Mouse (Mus musculus) MEL-GATA-1-ER (cell line): ENCODE data around the gene Cyp2d11.
"Not testable (repeated sequence)": the region's sequence is repeated elsewhere in the genome, so short reads cannot be mapped to it uniquely, and the experiment has no call there.

Source experiments
- DNase-seq: peaks from one replicate; pipeline ENCODE4 v3.0.0-alpha.2; 2012; ENCODE audit warnings: low read depth; ENCODE audit errors: extremely low read depth

Cyp2d11 gene

DNA sequence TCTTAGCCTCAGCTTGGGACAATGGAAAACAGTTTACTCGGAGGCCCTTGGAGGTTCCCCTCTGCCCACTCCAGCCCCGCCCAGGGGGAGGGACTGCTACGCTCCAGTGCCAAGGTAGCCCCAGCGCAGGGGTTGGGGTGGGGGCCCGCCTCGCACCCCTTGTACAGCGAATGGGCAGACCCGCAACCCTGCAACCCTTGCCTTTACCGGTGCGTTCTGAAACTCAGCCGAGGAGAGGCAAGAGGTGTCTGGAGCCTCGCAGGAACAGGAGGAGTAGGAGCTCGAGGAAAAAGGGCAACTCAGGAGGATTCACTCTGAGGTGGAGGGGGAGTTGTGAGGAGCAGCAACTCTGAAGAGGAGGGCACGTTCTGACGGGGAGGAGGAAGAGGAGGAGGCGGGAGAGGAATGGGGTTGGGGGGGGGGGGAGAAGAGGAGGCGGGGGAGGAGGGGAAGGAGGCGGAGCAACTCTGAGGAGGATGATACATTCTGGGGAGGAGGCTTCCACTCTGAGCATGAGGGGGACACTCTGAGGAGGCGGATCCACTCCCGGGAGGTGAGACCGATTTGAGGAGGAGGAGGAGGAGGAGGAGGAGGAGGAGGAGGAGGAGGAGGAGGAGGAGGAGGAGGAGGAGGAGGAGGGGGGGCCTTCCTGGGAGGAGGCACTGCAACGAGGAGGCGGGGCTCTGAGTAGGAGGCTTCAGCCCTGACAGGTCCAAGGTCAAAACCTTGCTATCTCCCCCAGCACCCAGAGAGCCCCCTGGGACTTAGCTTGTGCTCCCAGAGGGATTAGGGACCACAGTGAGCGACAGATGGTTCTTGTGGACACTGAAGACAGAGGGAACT, 13.7 kb downstream of the Cyp2d11 start, which contains the start of gene Cyp2d22:
TSS of gene Cyp2d22 (minus strand) at position 390 of the 843 bp plus-strand sequence.
- no peak for DNase-seq

DNA sequence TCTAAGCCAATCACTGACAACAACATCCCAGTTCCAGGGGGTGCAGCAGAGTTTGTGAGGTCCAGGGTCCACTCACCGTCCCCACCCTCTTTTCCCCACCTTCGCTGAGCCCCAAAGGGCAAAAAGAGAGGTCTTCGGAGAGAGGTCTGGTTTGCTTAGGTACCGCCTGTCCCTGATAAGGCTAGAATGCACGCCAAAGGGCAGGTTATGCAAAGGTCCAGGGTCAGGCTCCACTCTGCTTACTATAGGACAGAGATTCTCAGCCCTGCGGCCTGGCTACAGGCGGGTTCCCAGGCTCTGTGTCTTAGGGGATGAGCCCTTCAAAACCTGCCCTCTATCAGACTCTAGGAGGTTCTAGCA, 14.3 kb downstream of the Cyp2d11 start:
- no peak for DNase-seq

DNA sequence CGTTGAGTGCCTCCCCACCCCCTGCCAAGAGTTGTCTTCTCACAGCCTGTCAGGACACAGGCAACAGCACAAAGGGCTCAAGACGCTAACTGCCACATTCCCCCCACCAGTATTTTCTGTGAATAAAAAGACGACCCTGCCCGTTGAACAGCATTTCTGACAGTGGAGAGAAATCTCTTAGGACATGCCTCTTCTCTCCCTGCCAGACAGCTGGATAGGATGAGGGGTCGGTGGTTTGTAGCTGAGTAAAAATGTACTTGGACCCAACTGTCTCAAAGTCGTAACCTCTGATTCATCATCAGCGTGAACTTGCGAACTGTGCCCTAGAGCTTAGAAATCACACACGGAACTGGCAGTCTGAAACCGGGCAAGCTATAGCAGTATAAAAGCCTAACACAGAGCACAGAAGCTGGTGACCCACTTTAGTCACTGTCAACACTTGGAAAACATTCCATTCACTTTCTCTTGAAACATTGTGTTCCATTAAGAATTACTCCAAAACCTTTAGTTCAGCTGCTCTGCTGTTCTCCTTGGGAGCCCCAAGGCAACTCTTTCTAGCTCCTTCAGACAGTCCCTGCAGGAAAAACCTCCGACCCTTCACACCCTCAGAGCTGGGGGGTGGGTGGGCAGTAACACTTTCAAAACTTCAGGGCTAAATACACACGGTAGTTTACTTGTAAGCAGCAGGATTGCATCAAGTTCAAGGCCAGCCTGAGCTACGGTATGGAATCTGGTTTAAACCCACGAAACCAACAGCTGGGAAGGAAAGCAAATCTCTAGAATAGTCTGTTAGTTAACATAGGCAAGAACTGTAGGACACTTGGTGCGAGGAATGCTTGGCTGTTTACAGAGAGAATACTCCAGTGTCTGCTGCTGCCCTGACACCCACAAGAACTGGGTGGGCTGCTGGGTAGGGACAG, 15.3 kb downstream of the Cyp2d11 start:
- no peak for DNase-seq

DNA sequence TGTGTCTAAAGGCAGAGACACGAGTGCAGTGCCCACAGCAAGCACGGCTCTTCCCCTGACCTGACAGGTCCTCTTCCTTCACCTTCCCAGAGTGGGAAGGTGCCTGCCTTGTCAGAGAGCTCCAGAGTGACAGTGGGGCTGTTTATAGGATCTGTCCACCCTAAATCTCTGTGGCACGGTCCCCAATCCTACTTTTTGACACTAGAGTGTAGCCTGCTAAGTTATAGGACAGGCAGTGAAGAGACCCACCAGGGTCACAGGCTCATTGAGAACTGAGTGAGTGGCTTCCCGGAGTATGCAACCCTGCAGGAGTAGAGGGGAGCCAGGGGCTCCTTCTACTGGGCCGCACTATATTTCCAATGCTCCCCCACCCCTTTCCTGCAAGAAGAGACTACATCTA, 16.1 kb downstream of the Cyp2d11 start:
- no peak for DNase-seq

DNA sequence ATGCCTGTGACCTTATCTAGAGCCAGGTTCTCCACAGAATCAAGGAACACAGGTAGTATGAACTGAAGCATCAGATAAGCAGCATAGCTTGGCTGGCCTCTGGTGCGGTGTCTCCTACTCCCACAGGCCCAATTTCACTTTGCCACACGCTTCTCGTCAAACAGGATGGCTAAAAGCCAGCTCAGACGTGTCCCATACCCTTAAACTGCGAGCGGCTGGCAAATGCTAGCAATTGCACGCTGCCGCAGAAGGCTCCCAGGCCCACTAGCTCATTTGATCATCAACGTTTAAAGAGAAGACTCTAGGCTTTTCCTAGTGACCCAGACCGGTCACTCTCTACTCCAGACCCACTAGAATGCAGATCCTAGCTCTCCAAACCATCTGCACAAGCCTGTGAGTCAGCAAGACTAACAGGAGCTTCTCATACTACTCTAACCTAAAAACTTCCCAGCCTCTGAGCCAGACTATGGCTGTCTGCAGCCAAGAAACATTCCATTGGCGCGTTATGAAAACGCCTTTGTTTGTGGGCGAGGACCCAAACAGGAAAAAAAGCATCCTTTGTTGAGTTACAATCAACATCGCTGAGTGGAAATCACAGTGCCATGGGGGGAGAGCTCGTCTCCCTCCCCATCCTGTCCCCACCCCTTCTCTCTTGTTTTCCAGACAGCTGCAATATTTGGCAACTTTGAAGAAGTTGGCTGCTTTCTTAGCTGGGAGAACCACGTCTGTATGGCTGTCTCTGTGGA, 17.3 kb downstream of the Cyp2d11 start:
- DNase-seq: no peak

DNA sequence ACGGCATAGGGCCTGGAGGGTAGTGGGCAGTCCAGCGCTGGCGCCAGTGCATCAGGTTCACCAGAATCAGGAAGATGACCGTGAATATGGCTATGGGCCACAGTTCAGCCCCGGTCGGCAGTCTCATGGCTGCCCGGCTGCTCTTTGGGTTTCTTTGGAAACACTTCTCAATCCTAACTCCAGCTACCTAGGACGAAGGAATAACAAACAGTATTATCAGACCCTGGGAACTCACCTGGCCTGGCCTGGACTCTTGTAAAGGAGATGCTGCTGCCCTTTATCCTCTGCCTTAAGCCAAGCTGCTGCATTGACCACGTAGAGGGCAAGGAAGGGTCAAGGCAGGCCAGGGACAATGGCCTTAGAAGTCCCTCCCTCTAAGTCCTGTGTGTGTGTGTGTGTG, 18.0 kb downstream of the Cyp2d11 start:
- DNase-seq: no peak

DNA sequence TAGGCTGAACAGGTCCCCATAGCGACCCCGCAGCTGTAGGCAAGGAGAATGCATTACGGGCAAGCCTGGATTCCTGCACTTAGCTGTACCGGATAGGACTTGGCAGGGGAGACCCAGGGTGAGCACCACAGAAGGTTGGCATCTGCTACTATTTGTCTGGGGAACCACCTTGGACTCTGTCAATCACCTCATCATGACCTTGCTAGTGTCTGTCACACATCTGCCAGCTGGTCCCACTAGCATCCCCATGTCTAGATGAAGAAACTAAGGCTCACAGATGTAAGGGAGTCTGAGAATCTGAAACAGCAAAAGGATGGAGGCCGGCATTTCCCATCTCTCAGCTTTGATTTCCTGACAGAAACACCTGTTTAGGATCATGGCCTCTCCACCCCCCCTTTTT, 19.4 kb downstream of the Cyp2d11 start:
- DNase-seq: no peak

DNA sequence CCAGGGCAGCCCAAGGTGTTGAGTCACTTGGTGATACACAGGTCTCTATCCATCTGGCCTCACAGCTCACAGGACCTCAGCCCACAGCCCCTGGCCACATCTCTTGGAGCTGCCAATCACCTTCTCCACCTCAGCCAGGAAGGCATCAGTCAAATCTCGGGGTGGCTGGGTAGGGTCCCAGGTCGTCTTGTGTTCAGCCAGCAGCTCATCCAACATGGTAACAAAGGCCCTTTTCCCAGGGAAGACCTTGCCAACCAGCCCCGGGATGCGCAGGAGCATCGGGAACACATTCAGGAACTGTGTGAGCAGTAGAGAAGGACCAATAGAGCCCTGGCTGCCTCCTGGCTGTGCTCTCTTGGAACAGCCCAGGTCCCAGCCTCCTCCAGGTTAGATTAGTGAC, 20.8 kb downstream of the Cyp2d11 start:
- no peak for DNase-seq

DNA sequence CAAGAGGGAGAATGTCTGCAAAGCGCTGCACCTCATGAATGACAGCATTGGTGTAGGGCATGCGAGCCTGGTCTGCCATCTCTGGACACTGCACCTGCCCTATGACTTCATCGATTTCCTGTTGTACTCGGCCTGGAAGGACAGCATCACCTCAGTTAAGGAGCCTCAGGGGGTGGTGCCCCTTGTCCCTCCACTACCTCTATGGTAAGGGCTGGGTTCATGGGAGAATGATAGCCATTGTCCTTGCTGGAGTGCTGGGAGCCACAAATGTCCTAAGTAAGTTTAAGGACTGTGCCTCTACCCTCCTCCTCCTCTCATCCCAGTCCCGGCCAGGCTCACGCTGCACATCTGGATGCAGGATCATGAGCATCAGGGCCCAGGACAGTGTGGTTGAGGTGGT, 21.4 kb downstream of the Cyp2d11 start:
- DNase-seq: no peak

DNA sequence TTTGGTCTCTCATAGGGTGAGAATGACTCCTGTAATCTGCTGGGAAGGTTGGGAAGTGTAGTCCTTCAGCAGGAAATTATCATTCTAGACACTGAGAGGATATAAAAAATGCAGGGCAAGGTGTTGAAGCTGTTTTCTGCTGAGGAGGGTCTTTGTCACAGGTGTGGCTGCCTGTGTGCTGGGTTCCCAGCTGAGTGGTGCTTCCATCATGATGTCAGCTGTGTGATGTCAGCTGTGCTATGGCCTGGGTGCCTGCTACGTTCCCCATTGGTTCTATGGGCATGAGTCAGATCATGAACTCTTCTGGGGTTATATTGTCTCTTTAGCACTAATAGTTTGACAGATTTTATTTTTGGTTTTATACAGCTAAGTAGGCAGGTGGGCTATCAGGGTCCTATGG, 25.0 kb downstream of the Cyp2d11 start:
- DNase-seq: no peak

DNA sequence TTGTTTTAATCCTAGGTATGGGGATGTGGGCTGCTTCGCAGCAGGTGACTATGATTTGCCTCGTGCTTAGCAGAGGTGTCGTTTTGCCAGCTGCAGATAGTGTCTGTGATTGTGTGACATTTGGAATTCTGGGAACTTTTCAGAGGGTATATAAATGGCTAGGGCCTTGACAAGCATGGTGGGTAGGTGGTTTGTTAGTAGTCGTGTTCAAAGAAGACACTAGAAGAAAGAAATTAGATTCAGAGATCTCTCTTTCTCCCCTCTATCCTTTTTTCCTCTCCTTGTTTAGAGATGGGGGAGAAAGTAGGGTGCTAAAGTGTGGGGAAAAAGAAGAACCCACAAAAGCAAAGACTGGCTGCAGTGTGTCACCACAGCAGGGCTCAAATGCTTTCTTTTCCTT, 25.7 kb downstream of the Cyp2d11 start:
- no peak for DNase-seq

DNA sequence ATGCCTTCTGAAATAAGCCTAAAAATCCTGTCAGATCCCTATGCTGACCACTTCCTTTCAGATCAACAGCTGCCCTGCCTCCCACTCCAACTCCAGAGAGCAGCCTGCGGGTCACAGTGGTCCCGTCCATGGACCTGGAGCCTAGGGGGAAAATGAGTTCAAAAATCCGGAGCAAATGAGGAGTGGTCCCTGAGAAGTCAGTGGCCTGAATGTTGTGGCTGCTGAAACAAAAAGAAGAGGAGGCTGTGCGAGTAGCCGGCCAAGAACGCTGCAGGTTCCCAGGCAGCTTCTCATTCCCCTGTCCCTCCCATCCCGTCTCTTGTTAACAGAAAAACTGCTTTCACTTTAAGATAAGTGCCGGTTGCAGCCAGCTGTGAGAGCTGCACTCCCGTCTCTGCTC, 29.3 kb downstream of the Cyp2d11 start:
- not testable (repeated sequence) for DNase-seq

DNA sequence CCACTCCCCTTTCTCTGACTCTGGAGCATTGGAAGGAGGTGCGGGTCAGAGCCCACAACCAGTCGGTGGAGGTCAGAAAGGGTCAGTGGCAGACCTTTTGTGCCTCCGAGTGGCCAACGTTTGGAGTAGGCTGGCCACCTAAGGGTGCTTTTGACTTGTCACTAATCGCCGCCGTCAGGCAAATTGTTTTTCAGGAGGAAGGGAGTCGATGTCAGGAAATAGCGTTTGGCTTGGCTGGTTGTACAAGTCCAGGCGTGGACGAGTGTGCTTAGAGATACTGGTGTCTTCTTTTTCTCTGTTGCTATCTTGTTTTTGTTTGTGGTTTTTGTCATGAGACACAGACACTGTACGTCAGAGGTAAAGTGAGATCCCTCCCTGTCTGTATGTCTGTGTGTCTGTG, 30.0 kb downstream of the Cyp2d11 start:
- DNase-seq: not testable (repeated sequence)

DNA sequence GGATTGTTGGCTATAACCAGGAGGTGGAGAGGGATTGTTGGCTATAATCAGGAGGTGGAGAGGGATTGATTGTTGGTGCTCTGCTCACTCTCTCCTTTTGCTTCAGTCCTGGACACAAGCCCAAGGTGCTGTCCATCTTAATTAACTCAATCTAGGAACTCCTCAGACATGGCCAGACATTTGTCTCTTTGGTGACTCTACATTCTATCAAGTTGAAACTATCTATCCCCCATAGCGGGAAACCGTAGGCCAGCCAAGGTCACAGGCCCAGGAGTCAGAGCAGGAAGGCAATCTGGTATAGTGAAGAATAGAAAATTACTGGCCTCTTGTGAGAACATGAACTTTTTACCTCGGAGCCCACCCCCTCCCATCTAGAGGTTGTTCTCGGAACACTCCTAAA, 31.6 kb downstream of the Cyp2d11 start:
- DNase-seq: no peak

DNA sequence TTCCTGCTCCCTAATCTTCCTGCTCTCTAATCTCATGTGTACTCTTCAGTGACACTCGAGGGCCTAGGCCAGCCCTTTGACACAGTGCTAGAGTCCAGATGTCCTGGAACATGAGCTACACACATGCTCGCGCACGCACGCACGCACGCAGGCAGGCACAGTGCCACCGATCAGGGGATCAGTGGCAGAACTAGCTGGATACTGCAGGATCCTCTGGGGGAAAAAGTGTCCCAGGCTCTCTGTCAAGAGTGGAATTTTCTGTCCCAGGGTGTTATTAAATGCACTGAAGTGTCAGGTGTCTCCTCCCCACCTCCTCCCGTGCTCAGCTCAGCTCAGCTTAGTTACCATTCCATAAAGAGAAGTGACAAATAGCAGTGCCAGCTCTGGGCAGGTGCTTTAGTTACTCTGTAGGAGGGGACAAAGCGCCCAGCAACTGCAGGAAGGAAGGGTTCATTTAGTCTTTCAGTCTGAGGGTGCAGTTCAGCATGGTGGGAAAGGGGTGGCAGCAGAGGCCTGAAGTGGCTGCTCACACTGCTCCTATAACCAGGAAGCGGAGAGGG, 32.3 kb downstream of the Cyp2d11 start:
- no peak for DNase-seq

DNA sequence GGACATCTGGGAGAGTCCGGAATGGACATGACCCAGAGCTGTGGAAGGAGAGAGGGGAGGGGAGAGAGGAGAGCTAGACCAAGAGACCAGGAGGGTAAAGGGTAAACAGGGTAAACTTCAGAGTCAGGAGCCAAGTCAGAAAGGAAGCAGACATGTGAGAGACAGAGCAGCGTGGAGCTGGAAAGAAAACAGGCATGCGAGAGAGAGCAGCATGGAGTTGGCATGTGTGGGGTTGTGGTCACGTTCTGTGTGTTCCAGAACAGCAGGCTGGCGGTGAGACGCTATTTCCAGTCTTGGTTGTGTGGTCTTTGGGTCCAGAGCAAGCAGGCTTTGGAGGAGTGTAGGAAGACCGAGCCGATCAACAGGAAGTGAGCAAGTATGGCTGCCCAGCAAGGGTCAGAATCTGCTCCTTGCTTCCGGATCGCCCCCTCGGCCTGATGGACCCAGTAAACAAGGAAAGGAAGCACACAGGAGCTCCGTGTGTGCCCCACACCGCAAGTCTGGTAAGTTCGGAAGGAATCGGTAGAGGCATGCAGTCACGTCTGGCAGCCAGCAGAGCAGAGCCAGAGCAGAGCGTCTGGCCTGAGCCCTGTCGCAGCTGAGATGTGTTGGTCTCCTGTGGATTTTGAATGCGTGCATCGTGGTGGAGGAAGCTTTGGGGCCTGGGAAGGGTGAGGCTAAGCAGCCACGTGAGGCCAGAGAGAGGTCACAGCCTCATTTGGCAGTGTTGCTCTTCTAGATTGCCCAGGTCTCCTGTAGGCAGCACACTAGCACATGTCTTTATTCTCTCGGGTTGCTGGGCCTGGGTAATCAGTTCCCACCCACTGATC, 35.2 kb downstream of the Cyp2d11 start:
- no peak for DNase-seq

DNA sequence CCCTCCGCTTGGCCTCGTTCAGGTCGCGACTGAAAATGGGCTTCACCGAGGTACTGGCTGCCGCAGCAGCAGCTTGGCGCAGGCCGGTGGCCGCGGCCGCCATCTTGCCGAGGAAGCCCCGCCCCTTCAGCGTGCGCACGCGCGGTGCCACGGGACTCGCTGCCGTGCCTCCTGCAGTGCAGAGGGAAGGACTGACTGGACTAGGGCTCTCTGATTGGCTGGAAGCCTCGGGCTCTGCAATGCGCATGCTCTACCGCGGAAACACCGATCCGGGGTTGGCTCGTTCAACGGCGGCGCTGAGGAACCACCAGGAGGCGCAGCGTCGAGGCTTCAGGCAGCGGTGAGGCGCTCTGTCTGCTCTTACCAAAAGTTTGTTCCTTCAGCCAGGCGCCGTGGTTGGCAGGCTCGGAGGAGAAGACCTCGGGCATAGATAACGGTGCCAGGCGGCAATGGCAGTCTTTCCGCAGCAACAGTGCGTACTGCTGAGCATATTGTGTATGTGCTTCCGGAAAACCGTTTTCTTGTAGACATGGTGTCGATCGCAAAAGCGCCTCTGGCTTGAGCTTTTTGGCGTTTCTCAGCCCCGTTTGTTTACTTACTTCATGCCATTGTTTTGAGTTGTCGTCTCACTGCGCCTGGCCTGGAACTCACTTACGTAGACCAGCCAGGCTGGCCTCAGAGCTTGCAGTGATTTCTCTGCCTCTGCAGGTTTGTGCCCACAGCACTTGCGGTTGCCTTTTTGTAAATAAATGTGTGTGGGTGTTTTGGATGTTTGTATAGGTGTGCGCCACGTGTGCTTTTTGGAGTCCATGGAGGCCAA, 39.5 kb downstream of the Cyp2d11 start, which contains the start of gene Ndufa6:
TSS of gene Ndufa6 (minus strand) at position 197 of the 820 bp plus-strand sequence.
- peak; percentile 92 for DNase-seq

DNA sequence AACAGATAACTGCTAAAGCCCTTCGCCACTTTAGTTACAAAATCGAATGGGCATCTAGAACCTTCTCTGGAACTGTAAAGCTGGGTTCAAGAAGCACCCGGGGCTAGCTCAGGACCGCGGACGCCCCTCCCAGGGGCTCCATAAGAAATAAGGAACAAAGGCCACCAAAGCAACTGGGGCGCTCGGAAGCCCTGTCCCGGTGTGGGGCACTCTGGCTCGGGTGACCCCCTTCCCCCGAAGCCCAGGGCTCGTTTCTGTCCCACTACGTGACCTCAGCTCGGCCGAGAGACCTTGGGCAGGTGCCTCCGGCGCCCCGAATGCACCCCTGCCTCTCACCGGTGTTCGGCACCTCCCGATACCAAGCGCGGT, 40.1 kb downstream of the Cyp2d11 start:
- DNase-seq: no peak

DNA sequence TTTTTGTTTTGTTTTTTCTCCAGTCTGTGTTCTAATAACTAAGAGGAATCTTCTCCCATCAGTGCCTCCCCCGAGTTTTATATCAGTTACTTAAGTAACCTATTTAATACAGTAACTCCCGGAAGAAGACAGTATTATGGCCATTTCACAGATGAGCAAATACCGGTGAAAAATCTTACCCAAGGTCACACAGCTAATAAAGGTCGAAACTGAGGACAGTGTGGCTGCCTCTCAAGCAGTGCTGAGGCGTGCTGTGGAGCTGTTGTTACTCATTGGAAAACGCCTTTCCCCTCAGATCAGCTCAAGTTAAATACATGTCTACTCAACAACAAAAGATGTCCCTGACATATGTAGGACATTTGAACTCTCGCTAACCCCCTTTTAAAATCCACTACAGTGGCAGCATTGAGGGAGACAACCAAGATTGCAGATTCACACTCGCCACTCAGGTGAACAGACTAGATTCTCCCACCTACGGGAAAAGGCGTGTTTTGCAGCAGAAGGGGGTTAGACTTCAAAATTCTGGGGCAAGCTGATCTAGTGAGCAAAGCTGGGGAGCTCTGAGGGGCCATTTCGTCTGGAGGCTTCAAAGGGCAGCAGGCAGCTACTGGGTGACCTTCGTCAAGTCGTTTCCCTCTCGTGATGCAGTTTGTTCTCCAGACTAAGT, 40.6 kb downstream of the Cyp2d11 start:
- DNase-seq: no peak
